Mouse (Mus musculus) midbrain, embryonic 13.5 days (tissue): Measurements from ENCODE around the gene Col16a1. TPM values are rescaled to one million over a fixed set of nuclear protein-coding genes. Genes with fewer than 3 reads are reported as not detected.

Experiments used
- ATAC-seq: fragments of 200-750 bp; cut with Nextera tagmentation; 2 replicates; pipeline ENCODE4 v1.8.0; 2017; ENCODE audit warnings: mild to moderate bottlenecking, moderate TSS enrichment, moderate library complexity
- H3K27ac ChIP-seq: fragments of 300-500 bp; sonication (generic); 2 replicates; pipeline ENCODE4 v1.5.1; 2015; ENCODE audit warnings: inconsistent platforms, mild to moderate bottlenecking, moderate library complexity
- H3K27me3 ChIP-seq: fragments of 300-500 bp; sonication (generic); 2 replicates; pipeline ENCODE4 v1.6.1; 2015; ENCODE audit warnings: mild to moderate bottlenecking, inconsistent platforms
- H3K36me3 ChIP-seq: fragments of 300-500 bp; sonication (generic); 2 replicates; pipeline ENCODE4 v1.6.1; 2015; ENCODE audit warnings: mild to moderate bottlenecking, inconsistent platforms
- H3K4me1 ChIP-seq: fragments of 300-500 bp; sonication (generic); replicated peaks from 2 replicates; pipeline ENCODE4 v1.6.1; 2015; ENCODE audit warnings: inconsistent platforms
- H3K4me2 ChIP-seq: fragments of 300-500 bp; sonication (generic); replicated peaks from 2 replicates; pipeline ENCODE4 v1.6.1; 2015; ENCODE audit warnings: moderate library complexity, mild to moderate bottlenecking, inconsistent platforms
- H3K4me3 ChIP-seq: fragments of 300-500 bp; sonication (generic); replicated peaks from 2 replicates; pipeline ENCODE4 v1.5.1; 2015; ENCODE audit warnings: mild to moderate bottlenecking, inconsistent platforms
- H3K9ac ChIP-seq: fragments of 300-500 bp; sonication (generic); replicated peaks from 2 replicates; pipeline ENCODE4 v1.6.1; 2015; ENCODE audit warnings: mild to moderate bottlenecking, inconsistent platforms
- H3K9me3 ChIP-seq: fragments of 300-500 bp; sonication (generic); 2 replicates; pipeline ENCODE4 v1.6.1; 2016; ENCODE audit warnings: mild to moderate bottlenecking, inconsistent platforms
- WGBS: fragments of 180-500 bp; shearing (Covaris S2); methylation state at CpG from one replicate; pipeline ENCODE4 v1.1.7; 2015; 5-methylcytosine and 5-hydroxymethylcytosine counted together
- polyA plus RNA-seq: library from polyadenylated mRNA; unstranded; fragments of >200 nt; fragmentation: Nextera tagmentation; extraction: Ambion mirVana; gene quantifications from 2 replicates; pipeline ENCODE4 v1.2.1, GENCODE M21; 2015

Col16a1 gene
- polyA plus RNA-seq, 1 experiment from 2014 or later: 3.4 TPM

DNA sequence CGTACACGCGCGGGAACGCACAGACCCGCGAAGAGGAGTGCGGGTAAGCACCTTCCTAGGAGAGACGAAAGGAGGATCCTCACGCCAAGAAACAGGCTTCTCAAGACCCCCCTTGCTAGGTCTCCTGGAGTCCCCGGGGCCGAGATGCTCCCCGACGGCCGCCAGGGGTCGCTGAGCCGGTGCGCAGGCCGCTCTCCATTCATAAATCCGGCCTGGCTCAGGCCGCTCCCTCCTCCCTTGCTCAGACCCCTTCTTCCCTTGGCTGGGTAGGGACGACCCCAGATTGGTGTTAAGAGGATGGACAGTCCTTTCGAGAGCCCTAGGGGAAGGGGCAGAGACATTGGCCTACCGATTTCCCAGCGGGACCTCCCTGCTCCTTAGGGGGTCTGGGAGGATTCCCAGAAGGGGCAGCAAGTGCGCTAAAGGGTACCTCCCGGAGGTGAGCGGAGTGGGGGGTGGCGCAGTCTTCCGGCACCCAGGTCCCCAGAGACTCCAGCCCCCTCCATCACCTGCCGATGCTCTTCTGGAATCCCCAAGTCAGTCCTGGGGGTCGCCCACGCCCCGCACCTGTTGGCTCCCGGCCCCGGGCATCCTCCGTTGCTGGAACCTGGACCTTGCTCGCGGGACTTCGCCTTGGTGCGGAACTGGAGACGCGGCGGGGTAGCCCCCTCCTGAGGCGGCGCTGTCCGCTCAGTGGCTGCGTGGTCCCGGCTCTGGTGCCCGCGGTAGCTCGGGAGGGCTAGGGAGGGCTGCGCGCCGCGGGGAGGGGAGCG, 91.0 kb downstream of the Col16a1 start:
- H3K4me3 ChIP-seq: peak overlapping the region; percentile 46
- WGBS: under 1% methylated on average over 45 of the region's 57 CpGs
- peak; percentile 82 for ATAC-seq
- H3K4me2 ChIP-seq: peak overlapping the region; percentile 89
- no peaks in the 10 kb centered on the region for H3K36me3 ChIP-seq
- peaks cover 27% of the 10 kb centered on the region for H3K4me1 ChIP-seq
- no peaks in the 10 kb centered on the region for H3K9me3 ChIP-seq
- H3K9ac ChIP-seq: peak overlapping the region; percentile 61
- no peak overlapping the region for H3K27ac ChIP-seq
- H3K27me3 ChIP-seq: peaks cover 52% of the 10 kb centered on the region

DNA sequence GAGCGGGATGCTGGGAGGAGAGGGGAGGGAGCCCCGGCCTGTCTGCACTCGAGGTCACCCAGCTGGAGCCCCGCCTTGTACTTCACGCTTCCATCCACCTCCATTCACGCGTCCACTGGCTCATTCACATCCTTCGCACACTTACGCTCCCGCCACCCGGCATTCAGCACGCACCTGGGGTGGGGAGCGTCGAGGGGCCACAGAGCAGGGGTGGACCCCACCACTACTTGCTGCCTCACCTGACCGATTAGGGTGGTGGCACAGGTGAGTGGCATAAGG, 91.5 kb downstream of the Col16a1 start, which contains the start of gene Hcrtr1:
Hcrtr1 (minus strand) TSS at position 146 of the 279 bp plus-strand sequence.
- peak within 1 kb of the TSS; percentile 89 for H3K4me2 ChIP-seq
- no peaks in the 10 kb centered on the region for H3K9me3 ChIP-seq
- no peak; the same call in 1 of the 2 replicates for ATAC-seq
- 0% methylated on average over 15 of the region's 15 CpGs for WGBS
- H3K27me3 ChIP-seq: peaks cover 52% of the 10 kb centered on the region
- H3K4me3 ChIP-seq: peak within 1 kb of the TSS; percentile 46
- no peak within 1 kb of the TSS for H3K27ac ChIP-seq
- H3K4me1 ChIP-seq: peaks cover 27% of the 10 kb centered on the region
- no peaks in the 10 kb centered on the region for H3K36me3 ChIP-seq
- peak within 1 kb of the TSS; percentile 61 for H3K9ac ChIP-seq

DNA sequence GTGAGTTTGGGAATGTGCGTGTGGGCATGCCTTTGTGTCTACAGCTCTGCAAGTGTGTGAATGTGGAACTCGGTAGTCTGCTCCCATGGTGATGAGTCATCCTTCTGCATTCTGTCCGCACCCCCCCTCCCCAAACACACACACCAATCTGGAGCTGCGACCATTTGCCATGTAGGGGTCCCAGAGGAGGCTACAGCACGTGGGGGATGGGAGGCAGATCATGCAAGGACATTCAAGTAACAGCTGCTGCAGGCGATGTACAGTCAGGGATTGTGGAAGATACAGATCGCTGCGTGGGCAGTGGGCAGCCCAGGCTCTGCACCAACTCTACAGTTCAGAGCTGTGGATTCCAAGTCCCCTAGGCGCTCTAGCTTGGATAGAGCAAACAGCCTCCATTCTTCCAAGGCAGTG, 93.4 kb downstream of the Col16a1 start:
- H3K9ac ChIP-seq: no peak overlapping the region
- H3K27ac ChIP-seq: peak overlapping the region; percentile 27; the same call in 1 of the 2 replicates
- H3K4me2 ChIP-seq: no peak overlapping the region
- no peaks in the 10 kb centered on the region for H3K36me3 ChIP-seq
- WGBS: 50% methylated on average over 9 of the region's 9 CpGs
- peaks cover 52% of the 10 kb centered on the region for H3K27me3 ChIP-seq
- peak; percentile 38; the same call in 1 of the 2 replicates for ATAC-seq
- peaks cover 27% of the 10 kb centered on the region for H3K4me1 ChIP-seq
- no peak overlapping the region for H3K4me3 ChIP-seq
- H3K9me3 ChIP-seq: no peaks in the 10 kb centered on the region

DNA sequence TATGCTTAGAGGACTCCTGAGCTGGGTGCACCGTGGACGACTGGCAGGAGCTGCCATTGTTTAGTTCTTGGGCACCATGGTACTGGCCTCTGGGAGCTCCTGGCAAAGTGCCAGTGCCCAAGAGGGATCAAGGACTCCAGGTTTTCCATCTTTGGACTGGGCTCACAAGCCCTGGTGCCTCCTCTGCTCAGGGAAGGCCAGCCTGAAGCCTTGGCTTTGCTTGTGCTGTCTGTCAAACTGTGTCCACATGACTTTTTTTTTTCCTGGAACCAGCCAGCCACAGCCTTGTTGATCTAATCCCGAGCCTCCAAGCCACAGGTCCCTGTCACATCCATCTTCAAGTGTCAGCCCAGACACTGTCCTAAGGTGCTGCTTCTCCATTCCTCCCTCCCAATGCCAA, 94.1 kb downstream of the Col16a1 start:
- Histone ChIP-seq H3K27ac (0 out of 2 replicates have a peak overlapping the region, but pooled peaks have one; percentile 27), H3K4me3 (no peak overlapping the region), H3K9ac (no peak overlapping the region), H3K4me1 (peaks cover 27% of the 10 kb centered on the region), H3K27me3 (peaks cover 49% of the 10 kb centered on the region), H3K9me3 (no peaks in the 10 kb centered on the region), H3K4me2 (no peak overlapping the region), H3K36me3 (no peaks in the 10 kb centered on the region)
- 62% methylated on average over 3 of the region's 3 CpGs for WGBS
- no peak for ATAC-seq

DNA sequence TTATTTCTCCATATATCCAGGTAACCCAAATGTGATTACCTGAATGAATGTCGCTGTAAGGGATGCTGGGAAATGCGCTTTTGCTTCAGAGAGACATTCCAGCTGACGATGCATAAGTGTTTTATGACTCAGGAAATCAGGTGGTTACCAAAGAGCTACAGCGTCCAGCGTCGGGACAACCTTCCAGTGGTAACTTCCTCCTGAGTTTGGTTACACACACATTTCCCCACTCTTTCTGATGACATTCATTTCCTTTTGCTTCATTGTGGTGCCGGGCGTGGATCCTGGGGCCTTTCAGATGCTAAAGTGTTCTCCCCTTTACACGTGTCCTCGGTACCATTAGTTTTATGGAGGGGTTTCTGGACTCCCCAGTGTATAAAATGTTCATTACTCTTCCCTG, 100.8 kb downstream of the Col16a1 start:
- H3K4me1 ChIP-seq: no peaks in the 10 kb centered on the region
- no peak overlapping the region for H3K9ac ChIP-seq
- no peaks in the 10 kb centered on the region for H3K36me3 ChIP-seq
- H3K27me3 ChIP-seq: peaks cover 13% of the 10 kb centered on the region; the same call in 1 of the 2 replicates
- 91% methylated on average over 10 of the region's 10 CpGs for WGBS
- no peak overlapping the region for H3K4me3 ChIP-seq
- no peaks in the 10 kb centered on the region for H3K9me3 ChIP-seq
- ATAC-seq: no peak
- no peak overlapping the region for H3K27ac ChIP-seq
- H3K4me2 ChIP-seq: no peak overlapping the region

Other genes with a start within 250 kb of the Col16a1 start
- 287 and 316 TPM in 2 replicates for gene Ptp4a2, start 236.6 kb upstream of the Col16a1 start, polyA plus RNA-seq
- not detected in 2 replicates for gene Spocd1, start 118.6 kb upstream of the Col16a1 start, polyA plus RNA-seq
- 7.0 and 11.0 TPM in 2 replicates for gene Adgrb2, start 63.0 kb upstream of the Col16a1 start, polyA plus RNA-seq
- 65.3 and 72.0 TPM in 2 replicates for gene Pef1, start 54.7 kb downstream of the Col16a1 start, polyA plus RNA-seq
- gene Hcrtr1, start 91.5 kb downstream of the Col16a1 start, polyA plus RNA-seq: 0.41 and 0.94 TPM in 2 replicates
- 2.4 and 2.5 TPM in 2 replicates for gene Tinagl1, start 127.3 kb downstream of the Col16a1 start, polyA plus RNA-seq
- gene Gm853, start 174.6 kb downstream of the Col16a1 start, polyA plus RNA-seq: 0.24 TPM in 1 of 2 replicates, not detected in the other
- 67.2 and 70.8 TPM in 2 replicates for gene Serinc2, start 231.4 kb downstream of the Col16a1 start, polyA plus RNA-seq